Mouse (Mus musculus): ENCODE data around the gene Flt1. TPM values are rescaled to one million over a fixed set of nuclear protein-coding genes. Genes with fewer than 3 reads are reported as not detected.

Flt1 gene
- 4.5 and 8.1 TPM in 2 replicates for polyA plus RNA-seq (2012; rRNA removed)

GRCm38 (mm10) chr5:147725831-147726700, at the start of gene Flt1:
Gene Flt1 (minus strand): TSS chr5:147726011.
- DNase-seq (ENCODE audit: low read depth), result peak; percentile 8
- TF ChIP-seq POLR2A (IDR thresholded peaks at IDR 0.05; ENCODE audit: borderline replicate concordance, extremely low read depth, insufficient read depth, insufficient read length, poor library complexity, severe bottlenecking) (no peak), CTCF (IDR thresholded peaks at IDR 0.05; ENCODE audit: borderline replicate concordance, extremely low read depth, insufficient read depth, insufficient read length) (no peak)

GRCm38 (mm10) chr5:147775222-147775621, 49.4 kb upstream of the Flt1 start:
- no peak for DNase-seq (ENCODE audit: low read depth)
- TF ChIP-seq POLR2A (IDR thresholded peaks at IDR 0.05; ENCODE audit: borderline replicate concordance, extremely low read depth, insufficient read depth, insufficient read length, poor library complexity, severe bottlenecking) (no peak), CTCF (IDR thresholded peaks at IDR 0.05; ENCODE audit: borderline replicate concordance, extremely low read depth, insufficient read depth, insufficient read length) (no peak)

GRCm38 (mm10) chr5:147769918-147770317, 44.1 kb upstream of the Flt1 start:
- no peak for DNase-seq (ENCODE audit: low read depth)
- TF ChIP-seq POLR2A (IDR thresholded peaks at IDR 0.05; ENCODE audit: borderline replicate concordance, extremely low read depth, insufficient read depth, insufficient read length, poor library complexity, severe bottlenecking), result no peak
- no peak for TF ChIP-seq CTCF (IDR thresholded peaks at IDR 0.05; ENCODE audit: borderline replicate concordance, extremely low read depth, insufficient read depth, insufficient read length)

- peak; percentile 21 for DNase-seq (ENCODE audit: low read depth)
- TF ChIP-seq CTCF (IDR thresholded peaks at IDR 0.05; ENCODE audit: borderline replicate concordance, extremely low read depth, insufficient read depth, insufficient read length), result no peak
- no peak for TF ChIP-seq POLR2A (IDR thresholded peaks at IDR 0.05; ENCODE audit: borderline replicate concordance, extremely low read depth, insufficient read depth, insufficient read length, poor library complexity, severe bottlenecking)
Measured at GRCm38 (mm10) chr5:147764061-147764460, 38.2 kb upstream of the Flt1 start.

- DNase-seq (ENCODE audit: low read depth), result no peak
- TF ChIP-seq CTCF (IDR thresholded peaks at IDR 0.05; ENCODE audit: borderline replicate concordance, extremely low read depth, insufficient read depth, insufficient read length), result no peak
- TF ChIP-seq POLR2A (IDR thresholded peaks at IDR 0.05; ENCODE audit: borderline replicate concordance, extremely low read depth, insufficient read depth, insufficient read length, poor library complexity, severe bottlenecking), result no peak
Measured at GRCm38 (mm10) chr5:147761984-147762383, 36.2 kb upstream of the Flt1 start.

- DNase-seq (ENCODE audit: low read depth), result no peak
- TF ChIP-seq CTCF (IDR thresholded peaks at IDR 0.05; ENCODE audit: borderline replicate concordance, extremely low read depth, insufficient read depth, insufficient read length) (no peak), POLR2A (IDR thresholded peaks at IDR 0.05; ENCODE audit: borderline replicate concordance, extremely low read depth, insufficient read depth, insufficient read length, poor library complexity, severe bottlenecking) (no peak)
Measured at GRCm38 (mm10) chr5:147761275-147761674, 35.5 kb upstream of the Flt1 start.

GRCm38 (mm10) chr5:147758640-147759319, 33.0 kb upstream of the Flt1 start:
- TF ChIP-seq CTCF (IDR thresholded peaks at IDR 0.05; ENCODE audit: borderline replicate concordance, extremely low read depth, insufficient read depth, insufficient read length) (no peak), POLR2A (IDR thresholded peaks at IDR 0.05; ENCODE audit: borderline replicate concordance, extremely low read depth, insufficient read depth, insufficient read length, poor library complexity, severe bottlenecking) (no peak)

GRCm38 (mm10) chr5:147757832-147758587, 32.2 kb upstream of the Flt1 start:
- TF ChIP-seq POLR2A (IDR thresholded peaks at IDR 0.05; ENCODE audit: borderline replicate concordance, extremely low read depth, insufficient read depth, insufficient read length, poor library complexity, severe bottlenecking), result no peak
- TF ChIP-seq CTCF (IDR thresholded peaks at IDR 0.05; ENCODE audit: borderline replicate concordance, extremely low read depth, insufficient read depth, insufficient read length), result peak; percentile 8; the same call in 1 of the 2 replicates
- no peak for DNase-seq (ENCODE audit: low read depth)

More at GRCm38 (mm10) chr5:147758640-147759319, 33.0 kb upstream of the Flt1 start:
- DNase-seq (ENCODE audit: low read depth), result no peak

- no peak for TF ChIP-seq POLR2A (IDR thresholded peaks at IDR 0.05; ENCODE audit: borderline replicate concordance, extremely low read depth, insufficient read depth, insufficient read length, poor library complexity, severe bottlenecking)
- TF ChIP-seq CTCF (IDR thresholded peaks at IDR 0.05; ENCODE audit: borderline replicate concordance, extremely low read depth, insufficient read depth, insufficient read length), result no peak
- no peak for DNase-seq (ENCODE audit: low read depth)
Measured at GRCm38 (mm10) chr5:147752914-147753341, 27.1 kb upstream of the Flt1 start.

- TF ChIP-seq POLR2A (IDR thresholded peaks at IDR 0.05; ENCODE audit: borderline replicate concordance, extremely low read depth, insufficient read depth, insufficient read length, poor library complexity, severe bottlenecking) (no peak), CTCF (IDR thresholded peaks at IDR 0.05; ENCODE audit: borderline replicate concordance, extremely low read depth, insufficient read depth, insufficient read length) (no peak)
- peak; percentile 39 for DNase-seq (ENCODE audit: low read depth)
Measured at GRCm38 (mm10) chr5:147751673-147752130, 25.9 kb upstream of the Flt1 start.

- no peak for DNase-seq (ENCODE audit: low read depth)
- TF ChIP-seq POLR2A (IDR thresholded peaks at IDR 0.05; ENCODE audit: borderline replicate concordance, extremely low read depth, insufficient read depth, insufficient read length, poor library complexity, severe bottlenecking) (no peak), CTCF (IDR thresholded peaks at IDR 0.05; ENCODE audit: borderline replicate concordance, extremely low read depth, insufficient read depth, insufficient read length) (no peak)
Measured at GRCm38 (mm10) chr5:147749972-147750371, 24.2 kb upstream of the Flt1 start.

All from brain, embryonic 14.5 days (tissue).